Mouse (Mus musculus) liver, postnatal 0 days (tissue): ENCODE results near the gene Dcxr.

ENCODE experiments used
- CTCF ChIP-seq: sonication (generic); IDR thresholded peaks from 2 replicates; pipeline ENCODE4 v1.5.1; 2016; ENCODE audit warnings: antibody characterized with exemption, low read depth
- EP300 ChIP-seq: IDR thresholded peaks from 2 replicates; pipeline ENCODE4 v1.6.1; 2016; ENCODE audit warnings: antibody characterized with exemption, low read depth, mild to moderate bottlenecking

DNA sequence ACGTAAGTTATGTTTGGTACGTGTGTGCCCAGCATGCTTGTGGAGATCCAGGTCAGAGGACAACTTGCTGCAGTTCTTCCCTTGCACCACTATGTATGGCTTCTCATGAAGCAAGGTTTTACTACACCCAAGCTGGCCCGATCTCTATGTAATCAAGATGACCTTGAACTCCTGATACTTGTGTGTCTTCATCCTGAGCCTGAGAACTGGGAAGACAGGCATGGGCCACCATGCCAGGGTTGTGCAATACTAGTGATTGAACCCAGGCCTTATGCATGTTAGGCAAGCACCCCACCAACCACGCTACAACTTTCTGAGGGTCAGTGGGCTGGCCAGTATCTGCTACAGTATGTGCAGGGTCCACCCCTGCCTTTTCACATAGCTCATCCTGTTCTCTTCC is 50.1 kb downstream of the Dcxr start:
- TF ChIP-seq CTCF (no peak), EP300 (no peak)
